ENCODE assay signal across 7 mouse cellular contexts in genomic region chr2:32895606-32896106, GRCm38 (mm10). TPM values are rescaled to one million over a fixed set of nuclear protein-coding genes. Genes with fewer than 3 reads are reported as not detected.
DNase-seq lines count a peak whose midpoint lies in the region; ATAC-seq and TF ChIP-seq lines count a peak whose summit lies in the region.

No protein-coding gene starts in this region.

- ATAC-seq in hindbrain, postnatal 0 days = peak; percentile 57
- ATAC-seq in lung, embryonic 14.5 days (ENCODE audit: insufficient read depth) = peak; percentile 67

- H3K9ac ChIP-seq in hindbrain, postnatal 0 days (replicated peaks; ENCODE audit: low read length) = no peak overlapping the region
- H3K9ac ChIP-seq in lung, embryonic 14.5 days = no peak overlapping the region

- no peak overlapping the region for H3K4me3 ChIP-seq in hindbrain, postnatal 0 days (ENCODE audit: low read length)
- H3K4me3 ChIP-seq in lung, embryonic 14.5 days (ENCODE audit: low read depth, low read length) = no peak overlapping the region

- 29% methylated on average over 7 of the region's 8 CpGs for WGBS in hindbrain, postnatal 0 days
- WGBS in lung, embryonic 14.5 days = 33% methylated on average over 8 of the region's 8 CpGs

- peak; percentile 42 for DNase-seq in urinary bladder, postnatal 14 days (ENCODE audit: low spot score)
- no peak for DNase-seq in urinary bladder, adult 18-20 months (ENCODE audit: low spot score in 2 of 2)
- DNase-seq in hindbrain, postnatal 0 days (ENCODE audit: low spot score) = peak; percentile 63
- peak; percentile 57 for DNase-seq in lung, embryonic 14.5 days
- DNase-seq in adrenal gland, postnatal 25 days = no peak
- DNase-seq in right cerebral cortex, postnatal 36 days (ENCODE audit: low spot score in 2 of 2) = no peak
- no peak for DNase-seq in spleen, postnatal 36 days (ENCODE audit: low spot score in 2 of 2)

- H3K27ac ChIP-seq in hindbrain, postnatal 0 days = peak overlapping the region; percentile 64
- peak overlapping the region; percentile 71 for H3K27ac ChIP-seq in lung, embryonic 14.5 days (ENCODE audit: low read depth)

- H3K9me3 ChIP-seq in hindbrain, postnatal 0 days (ENCODE audit: low read length) = no peaks in the 10 kb centered on the region
- H3K9me3 ChIP-seq in lung, embryonic 14.5 days (ENCODE audit: low read depth, low read length) = no peaks in the 10 kb centered on the region

- no peak for TF ChIP-seq CTCF in hindbrain, postnatal 0 days (IDR thresholded peaks at IDR 0.05; ENCODE audit: low read depth)
- no peak for TF ChIP-seq CTCF in lung, embryonic 14.5 days (IDR thresholded peaks at IDR 0.05; ENCODE audit: low read depth)

- H3K27me3 ChIP-seq in hindbrain, postnatal 0 days (ENCODE audit: insufficient read depth, low read length) = no peaks in the 10 kb centered on the region
- H3K27me3 ChIP-seq in lung, embryonic 14.5 days (ENCODE audit: insufficient read depth, low read length) = no peaks in the 10 kb centered on the region

- peaks cover 28% of the 10 kb centered on the region for H3K4me1 ChIP-seq in hindbrain, postnatal 0 days (ENCODE audit: insufficient read depth, low read length)
- H3K4me1 ChIP-seq in lung, embryonic 14.5 days (ENCODE audit: insufficient read depth) = peaks cover 14% of the 10 kb centered on the region

- H3K4me2 ChIP-seq in hindbrain, postnatal 0 days (ENCODE audit: low read depth, low read length) = no peak overlapping the region
- peak overlapping the region; percentile 27; the same call in 1 of the 2 replicates for H3K4me2 ChIP-seq in lung, embryonic 14.5 days

- no peaks in the 10 kb centered on the region for H3K36me3 ChIP-seq in hindbrain, postnatal 0 days (ENCODE audit: insufficient read depth, low read length)
- H3K36me3 ChIP-seq in lung, embryonic 14.5 days (ENCODE audit: insufficient read depth) = peaks cover 15% of the 10 kb centered on the region

RNA-seq across cellular contexts. Expression of gene Fam129b, which starts 19.7 kb away (rescaled TPM):
- 49.8 and 52.7 TPM in 2 replicates for total RNA-seq in hindbrain, postnatal 0 days (2014; rRNA removed)
- polyA plus RNA-seq in hindbrain, postnatal 0 days (2015; fragmentation: Nextera tagmentation; extraction: Ambion mirVana) = 20.8 and 23.5 TPM in 2 replicates
- 41.2 and 46.5 TPM in 2 replicates for polyA plus RNA-seq in lung, embryonic 14.5 days (2014; fragmentation: Nextera tagmentation; extraction: Ambion mirVana)
- total RNA-seq in adrenal gland, postnatal 25 days (2021) = 14.0 and 15.2 TPM in 2 replicates

RNA-seq across cellular contexts. Expression of gene Stxbp1, which starts 48.6 kb away (rescaled TPM):
- total RNA-seq in hindbrain, postnatal 0 days (2014; rRNA removed) = 142 and 149 TPM in 2 replicates
- 318 and 348 TPM in 2 replicates for polyA plus RNA-seq in hindbrain, postnatal 0 days (2015; fragmentation: Nextera tagmentation; extraction: Ambion mirVana)
- 20.7 and 22.2 TPM in 2 replicates for polyA plus RNA-seq in lung, embryonic 14.5 days (2014; fragmentation: Nextera tagmentation; extraction: Ambion mirVana)
- total RNA-seq in adrenal gland, postnatal 25 days (2021) = 15.6 and 22.2 TPM in 2 replicates

Comparison
In these comparisons a context has a peak if more than half of its experiments do, and no peak if none do; other contexts are left out.
1. DNase-seq: peak in urinary bladder, postnatal 14 days (single experiment), hindbrain, postnatal 0 days (single experiment) and lung, embryonic 14.5 days (single experiment); none in urinary bladder, adult 18-20 months (0 of 2), adrenal gland, postnatal 25 days (single experiment), right cerebral cortex, postnatal 36 days (0 of 2) and spleen, postnatal 36 days (0 of 2).